Mouse (Mus musculus): Measurements from ENCODE around the gene Ndufa13.

The Ndufa13 gene

GRCm38 (mm10) chr8:69880841-69881240, 21.5 kb downstream of the Ndufa13 start:
- no peak for DNase-seq (ENCODE audit: low read depth, low spot score)

- no peak for DNase-seq (ENCODE audit: low read depth, low spot score)
Measured at GRCm38 (mm10) chr8:69879678-69880077, 22.7 kb downstream of the Ndufa13 start.

DNA sequence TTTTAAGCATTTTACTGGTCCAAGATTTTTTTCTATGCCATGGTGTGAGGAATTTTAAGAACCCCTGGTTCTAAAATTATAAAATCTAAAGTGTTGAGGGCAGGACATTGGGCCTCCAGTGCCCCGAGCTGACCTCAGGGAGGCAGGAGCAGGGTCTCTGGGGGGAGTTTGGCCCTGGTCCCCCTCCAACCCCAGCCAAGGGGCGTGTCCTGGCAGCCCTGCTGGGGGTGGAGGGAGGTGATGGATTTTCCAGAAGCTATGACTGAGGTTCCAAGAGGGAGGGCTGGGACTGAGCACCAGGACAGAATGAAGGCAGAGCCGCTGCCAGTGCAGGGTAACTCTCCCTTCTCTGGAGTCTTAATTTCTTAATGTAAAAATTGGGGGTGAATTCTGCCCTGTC, 24.4 kb downstream of the Ndufa13 start:
- DNase-seq (ENCODE audit: low read depth, low spot score) = no peak

DNA sequence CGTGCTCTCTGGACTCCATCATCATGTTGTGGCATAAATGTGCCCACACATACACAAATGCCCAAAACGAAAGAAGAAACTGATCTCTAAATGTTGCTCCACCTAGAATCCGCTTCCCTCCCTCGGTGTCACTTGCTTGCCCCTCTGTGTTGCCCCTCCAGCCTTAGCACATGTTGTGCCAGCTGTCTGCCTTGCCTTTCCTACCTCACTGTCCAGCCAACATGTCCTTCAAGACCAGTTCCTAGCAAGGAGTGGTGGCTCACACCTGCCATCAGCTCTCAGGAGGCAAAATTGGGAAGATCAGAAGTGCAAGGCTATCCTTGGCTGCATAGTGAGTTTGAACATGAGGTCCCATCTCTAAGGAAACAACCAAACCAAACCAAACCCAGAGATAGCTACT, 25.0 kb downstream of the Ndufa13 start:
- DNase-seq (ENCODE audit: low read depth, low spot score) = no peak

GRCm38 (mm10) chr8:69876967-69877366, 25.4 kb downstream of the Ndufa13 start:
- DNase-seq (ENCODE audit: low read depth, low spot score) = no peak

GRCm38 (mm10) chr8:69876097-69876496, 26.3 kb downstream of the Ndufa13 start:
- DNase-seq (ENCODE audit: low read depth, low spot score) = no peak

DNA sequence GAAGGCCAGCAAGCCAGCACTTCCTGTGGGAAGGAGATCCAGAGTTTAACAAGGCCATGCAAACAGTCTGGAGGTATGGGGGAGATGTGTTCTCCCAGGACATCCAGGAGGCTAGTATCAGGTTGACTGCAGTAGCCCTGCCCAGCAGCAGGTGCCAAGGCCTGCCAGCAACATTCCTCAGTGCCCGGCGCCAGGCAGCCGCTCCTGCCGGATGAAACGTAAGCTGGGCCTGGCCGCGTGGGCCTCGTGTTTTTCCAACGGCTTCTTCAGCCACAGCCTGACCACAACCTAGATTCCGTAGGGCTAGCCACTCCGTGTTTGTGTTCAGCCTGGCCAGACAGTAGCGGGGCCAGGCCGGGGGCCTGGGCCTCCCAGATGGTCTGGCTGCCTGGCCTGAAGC, 27.7 kb downstream of the Ndufa13 start:
- no peak for DNase-seq (ENCODE audit: low read depth, low spot score)

DNA sequence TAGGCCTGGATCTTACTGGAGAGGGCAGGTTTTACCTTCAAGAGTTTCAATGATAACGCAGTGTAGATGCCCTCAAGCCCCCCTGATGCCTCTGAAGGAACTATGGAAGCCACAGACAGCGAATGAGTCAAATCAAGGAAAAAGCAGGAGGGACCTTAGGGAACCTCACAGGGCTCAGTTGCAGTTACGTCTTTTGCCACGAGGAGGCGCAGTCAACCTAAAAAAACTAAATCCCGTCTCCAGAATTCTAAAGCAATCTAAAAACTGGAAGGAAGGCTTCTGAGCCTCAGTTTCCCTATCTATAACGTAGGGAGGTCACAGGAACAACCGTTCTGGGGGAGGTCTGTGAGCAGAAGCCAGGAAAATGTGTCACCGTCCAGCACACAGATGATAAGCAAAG, 28.2 kb downstream of the Ndufa13 start:
- DNase-seq (ENCODE audit: low read depth, low spot score) = peak; percentile 45

GRCm38 (mm10) chr8:69870907-69871306, 31.5 kb downstream of the Ndufa13 start:
- no peak for DNase-seq (ENCODE audit: low read depth, low spot score)

GRCm38 (mm10) chr8:69870003-69870765, 32.2 kb downstream of the Ndufa13 start:
- DNase-seq (ENCODE audit: low read depth, low spot score) = no peak

DNA sequence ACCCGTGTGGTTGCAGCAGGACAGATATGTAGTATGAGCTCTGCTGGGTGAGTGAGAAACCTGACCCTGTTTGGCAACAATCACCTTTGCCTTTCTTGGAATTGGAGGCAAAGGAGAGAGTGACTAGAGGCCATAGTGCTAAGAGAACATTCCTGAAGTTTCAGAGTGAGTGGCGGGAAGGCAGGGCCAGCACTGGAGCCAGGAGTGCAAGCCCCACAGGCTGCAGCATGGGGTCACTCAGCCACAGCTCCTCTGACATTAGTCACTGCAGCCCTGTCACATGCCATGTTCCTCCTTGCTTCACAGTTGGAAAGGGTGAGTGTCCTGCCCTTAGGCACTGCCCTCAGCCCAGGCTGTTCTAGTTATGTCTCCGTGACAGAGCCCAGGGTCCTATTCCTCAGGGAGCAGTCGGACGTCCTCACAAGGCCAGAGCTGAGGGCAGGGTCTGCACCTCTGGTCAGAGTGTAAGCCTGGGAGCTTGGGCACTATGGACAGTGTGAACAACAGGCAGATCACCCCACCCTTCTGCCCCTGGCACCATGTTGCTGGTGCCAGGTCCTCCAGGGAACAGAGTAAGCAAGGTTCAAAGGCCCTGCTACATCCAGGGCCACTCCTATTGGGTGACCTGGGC, 34.5 kb downstream of the Ndufa13 start:
- no peak for DNase-seq (ENCODE audit: low read depth, low spot score)

DNA sequence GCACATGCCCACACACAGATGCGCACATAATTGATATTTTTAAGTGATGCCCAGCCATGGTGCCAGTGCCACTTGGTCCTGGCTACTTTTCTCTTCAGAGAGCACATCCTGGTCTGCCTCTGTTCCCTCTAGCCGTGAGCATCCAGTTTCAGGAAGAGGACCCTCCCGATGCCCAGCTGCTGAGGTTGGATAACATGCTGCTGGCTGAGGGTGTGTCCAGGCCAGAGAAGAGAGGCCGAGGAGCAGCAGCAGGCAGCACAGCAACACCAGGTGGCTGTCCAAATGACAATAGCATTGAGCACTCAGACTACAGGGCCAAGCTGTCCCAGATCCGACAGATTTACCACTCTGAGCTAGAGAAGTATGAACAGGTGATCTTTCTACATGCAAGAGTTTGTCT, 38.2 kb downstream of the Ndufa13 start:
- DNase-seq (ENCODE audit: low read depth, low spot score) = no peak

DNA sequence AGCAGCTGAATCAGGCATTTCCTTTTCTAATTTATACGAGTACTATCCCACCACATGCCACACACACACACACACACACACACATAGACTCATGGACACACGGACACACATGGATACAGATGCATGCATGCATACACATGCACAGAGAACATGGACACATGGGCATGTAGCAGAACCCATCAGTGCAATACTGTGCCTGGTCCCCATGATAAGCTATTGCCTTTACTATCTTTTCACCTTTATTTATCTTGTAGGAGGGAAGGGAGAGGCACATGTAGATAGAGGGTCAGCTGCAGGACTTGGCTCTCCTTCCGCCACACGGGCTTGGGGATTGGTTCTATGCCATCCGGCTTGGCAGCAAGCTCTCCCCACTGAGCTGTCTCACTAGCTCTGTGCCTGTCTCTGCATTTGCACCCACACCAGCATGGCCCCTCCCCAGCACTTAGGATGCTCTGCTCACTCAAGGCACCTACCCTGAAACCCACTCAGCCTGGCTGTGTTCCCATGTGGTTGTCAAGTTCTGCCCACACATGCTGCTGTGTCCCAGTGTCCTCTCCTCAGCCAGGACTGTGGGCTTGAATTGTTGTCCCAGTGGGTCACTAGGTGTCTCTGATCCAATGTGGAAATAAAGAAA, 38.9 kb downstream of the Ndufa13 start:
- DNase-seq (ENCODE audit: low read depth, low spot score) = no peak

DNA sequence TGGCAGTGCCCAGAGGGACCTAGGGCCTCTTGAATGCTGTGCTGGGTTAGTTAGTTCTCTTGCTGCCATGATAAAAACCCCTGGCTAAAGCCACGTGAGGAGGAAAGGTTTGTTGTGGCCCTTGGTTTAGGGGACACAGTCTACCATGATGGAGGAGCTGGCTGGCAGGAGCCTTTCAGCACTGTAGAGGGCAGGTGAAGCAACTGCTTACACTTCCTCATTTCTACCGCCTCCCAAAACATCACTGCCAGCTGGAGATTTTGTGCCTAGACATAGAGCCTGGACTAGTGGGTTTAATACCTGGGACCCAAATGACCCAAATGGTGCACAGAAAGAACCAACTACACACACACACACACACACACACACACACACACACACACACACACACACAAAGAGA, 41.1 kb downstream of the Ndufa13 start:
- DNase-seq (ENCODE audit: low read depth, low spot score) = no peak

GRCm38 (mm10) chr8:69860807-69861206, 41.6 kb downstream of the Ndufa13 start:
- DNase-seq (ENCODE audit: low read depth, low spot score) = no peak

GRCm38 (mm10) chr8:69853869-69854268, 48.5 kb downstream of the Ndufa13 start:
- no peak for DNase-seq (ENCODE audit: low read depth, low spot score)

DNA sequence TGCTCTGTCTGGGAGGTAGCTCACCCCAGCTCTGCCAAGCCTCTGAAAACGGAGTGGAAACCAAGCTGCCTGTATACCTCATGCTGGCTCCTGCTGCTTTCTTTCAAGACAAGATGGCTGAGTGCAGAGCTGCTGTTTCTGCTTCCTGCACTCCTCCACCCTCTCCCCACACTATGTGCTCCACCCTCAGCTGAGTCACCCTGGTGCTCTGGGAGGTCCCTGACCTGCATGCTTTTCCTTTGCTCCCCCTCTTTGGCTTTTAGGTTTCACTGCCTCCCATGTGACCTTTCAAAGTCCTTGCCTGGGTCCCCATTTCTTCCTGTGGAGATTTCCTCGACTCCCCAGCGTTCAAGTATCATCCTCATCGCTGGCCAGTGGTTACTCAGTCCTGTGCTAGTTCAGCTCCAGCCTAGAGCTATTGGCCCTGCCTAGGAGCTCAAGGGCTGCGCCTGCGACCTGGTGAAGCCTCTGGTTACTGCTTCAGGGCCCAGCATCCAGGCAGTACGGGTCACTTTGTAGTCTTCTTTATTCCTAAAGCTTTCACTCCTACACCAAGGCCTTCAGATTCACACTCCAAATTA, 51.3 kb downstream of the Ndufa13 start:
- no peak for DNase-seq (ENCODE audit: low read depth, low spot score)

- DNase-seq (ENCODE audit: low read depth, low spot score) = no peak
Measured at GRCm38 (mm10) chr8:69849899-69850298, 52.5 kb downstream of the Ndufa13 start.

DNA sequence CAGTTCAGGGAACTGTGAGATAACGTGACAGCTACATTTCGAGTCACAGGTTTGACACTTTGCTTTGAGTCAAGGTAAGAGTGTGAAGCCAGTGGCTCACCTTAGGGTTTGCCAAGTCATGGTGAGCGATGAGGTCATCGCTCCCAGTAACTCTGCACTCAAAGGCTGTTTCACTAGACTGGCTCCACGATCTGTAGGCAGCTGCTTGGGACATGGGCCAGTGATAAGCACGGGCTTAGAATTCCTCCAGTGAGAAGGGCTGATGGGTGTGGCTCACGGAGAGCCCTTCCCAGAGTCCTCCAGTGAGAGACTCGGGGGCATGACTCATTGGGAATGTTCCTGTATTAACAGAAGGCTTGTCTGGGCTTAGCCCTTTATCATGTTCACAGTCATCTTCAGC, 53.4 kb downstream of the Ndufa13 start:
- no peak for DNase-seq (ENCODE audit: low read depth, low spot score)

- no peak for DNase-seq (ENCODE audit: low read depth, low spot score)
Measured at GRCm38 (mm10) chr8:69847167-69848065, 54.9 kb downstream of the Ndufa13 start.
